In the genomic region with DNA sequence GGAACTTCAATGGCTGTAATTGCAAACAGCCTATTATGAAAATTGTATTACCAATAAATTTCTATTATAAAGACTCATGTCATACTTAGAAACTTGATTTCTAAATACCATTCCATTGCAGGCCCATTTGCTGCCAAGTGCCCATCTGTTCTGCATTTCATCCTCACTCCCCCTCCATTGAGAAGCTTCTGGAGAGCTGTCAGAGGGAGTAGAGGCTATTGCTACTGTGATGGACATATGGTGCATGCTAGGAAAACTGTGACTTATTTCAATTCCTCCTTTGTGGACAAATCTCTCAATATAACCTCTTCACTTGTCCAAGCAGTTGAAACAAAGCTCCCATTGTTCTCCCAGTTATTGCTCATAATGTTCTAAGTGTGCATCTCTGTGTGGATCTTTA, we compare ENCODE assay signal across 11 mouse cellular contexts. TPM values are rescaled to one million over a fixed set of nuclear protein-coding genes. Genes with fewer than 3 reads are reported as not detected.
DNase-seq lines count a peak whose midpoint lies in the region; ATAC-seq lines count a peak whose summit lies in the region.
"Had no signal": no experiment of that assay in that cellular context is flagged by ENCODE, and none has a peak within 500 bp of the region (broad histone marks: within the 10 kb centered on the region; RNA-seq: fewer than 3 reads in every experiment).

No protein-coding gene starts in this region.

- no peaks in the 10 kb centered on the region for H3K27me3 ChIP-seq in forebrain, embryonic 14.5 days (replicated peaks; ENCODE audit: control insufficient read depth, insufficient read depth, low read length)
- H3K27me3 ChIP-seq in forebrain, embryonic 12.5 days = no peaks in the 10 kb centered on the region
- no peaks in the 10 kb centered on the region for H3K27me3 ChIP-seq in lung, embryonic 15.5 days
- no peaks in the 10 kb centered on the region for H3K27me3 ChIP-seq in kidney, embryonic 15.5 days
- H3K27me3 ChIP-seq in midbrain, embryonic 11.5 days (ENCODE audit: control insufficient read depth, insufficient read depth, low read length) = no peaks in the 10 kb centered on the region
- H3K27me3 ChIP-seq: midbrain, embryonic 15.5 days had no signal

- DNase-seq in forebrain, embryonic 14.5 days (ENCODE audit: low spot score) = peak; percentile 36
- no peak for DNase-seq in lung, postnatal 25 days (ENCODE audit: low spot score)
- DNase-seq in cerebellum, postnatal 10 days = peak; percentile 65 to 68
- peak; percentile 33 for DNase-seq in lung, postnatal 10 days
- no peak for DNase-seq in midbrain, embryonic 11.5 days (ENCODE audit: low spot score, missing footprints)
- DNase-seq: kidney, adult 18-20 months had no signal

- no peak overlapping the region for H3K9ac ChIP-seq in forebrain, embryonic 14.5 days (ENCODE audit: low read length)
- H3K9ac ChIP-seq in forebrain, embryonic 12.5 days = no peak overlapping the region
- H3K9ac ChIP-seq in lung, embryonic 15.5 days = no peak overlapping the region
- H3K9ac ChIP-seq in kidney, embryonic 15.5 days = no peak overlapping the region
- H3K9ac ChIP-seq in midbrain, embryonic 11.5 days (ENCODE audit: low read length) = no peak overlapping the region
- H3K9ac ChIP-seq: midbrain, embryonic 15.5 days had no signal

- no peak overlapping the region for H3K4me3 ChIP-seq in forebrain, embryonic 14.5 days (ENCODE audit: low read depth, low read length)
- H3K4me3 ChIP-seq in forebrain, embryonic 12.5 days (replicated peaks) = no peak overlapping the region
- H3K4me3 ChIP-seq in lung, embryonic 15.5 days = no peak overlapping the region
- no peak overlapping the region for H3K4me3 ChIP-seq in kidney, embryonic 15.5 days (replicated peaks)
- H3K4me3 ChIP-seq in midbrain, embryonic 11.5 days (ENCODE audit: low read depth, low read length) = no peak overlapping the region
- H3K4me3 ChIP-seq: midbrain, embryonic 15.5 days had no signal

- ATAC-seq in forebrain, embryonic 14.5 days = 0 out of 2 replicates have a peak, but pooled peaks have one; percentile 34
- no peak for ATAC-seq in forebrain, embryonic 12.5 days (ENCODE audit: low FRiP score)
- ATAC-seq in lung, embryonic 15.5 days (ENCODE audit: borderline replicate concordance, extremely low read depth, low FRiP score, low TSS enrichment) = 0 out of 2 replicates have a peak, but pooled peaks have one; percentile 46
- no peak for ATAC-seq in kidney, embryonic 15.5 days (replicated peaks; ENCODE audit: low FRiP score)
- no peak for ATAC-seq in midbrain, embryonic 11.5 days (ENCODE audit: low FRiP score)
- ATAC-seq: midbrain, embryonic 15.5 days had no signal

- no peaks in the 10 kb centered on the region for H3K4me1 ChIP-seq in forebrain, embryonic 14.5 days (ENCODE audit: control insufficient read depth, insufficient read depth, low read length)
- no peaks in the 10 kb centered on the region for H3K4me1 ChIP-seq in forebrain, embryonic 12.5 days
- no peaks in the 10 kb centered on the region for H3K4me1 ChIP-seq in lung, embryonic 15.5 days
- no peaks in the 10 kb centered on the region for H3K4me1 ChIP-seq in kidney, embryonic 15.5 days
- H3K4me1 ChIP-seq in midbrain, embryonic 11.5 days (ENCODE audit: control insufficient read depth, insufficient read depth, low read length) = no peaks in the 10 kb centered on the region
- H3K4me1 ChIP-seq: midbrain, embryonic 15.5 days had no signal

- H3K9me3 ChIP-seq in forebrain, embryonic 14.5 days (replicated peaks; ENCODE audit: control insufficient read depth, low read length) = no peaks in the 10 kb centered on the region
- no peaks in the 10 kb centered on the region for H3K9me3 ChIP-seq in forebrain, embryonic 12.5 days
- no peaks in the 10 kb centered on the region for H3K9me3 ChIP-seq in lung, embryonic 15.5 days
- no peaks in the 10 kb centered on the region for H3K9me3 ChIP-seq in kidney, embryonic 15.5 days (replicated peaks)
- H3K9me3 ChIP-seq in midbrain, embryonic 11.5 days (ENCODE audit: control insufficient read depth, low read length) = no peaks in the 10 kb centered on the region
- H3K9me3 ChIP-seq: midbrain, embryonic 15.5 days had no signal

- H3K27ac ChIP-seq in forebrain, embryonic 14.5 days (ENCODE audit: low read depth, low read length) = no peak overlapping the region
- H3K27ac ChIP-seq in forebrain, embryonic 12.5 days = no peak overlapping the region
- H3K27ac ChIP-seq in lung, embryonic 15.5 days = no peak overlapping the region
- H3K27ac ChIP-seq in kidney, embryonic 15.5 days = no peak overlapping the region
- H3K27ac ChIP-seq in midbrain, embryonic 11.5 days (ENCODE audit: low read depth, low read length) = no peak overlapping the region
- H3K27ac ChIP-seq: midbrain, embryonic 15.5 days had no signal

- H3K4me2 ChIP-seq in forebrain, embryonic 14.5 days (ENCODE audit: low read length) = no peak overlapping the region
- H3K4me2 ChIP-seq in forebrain, embryonic 12.5 days = no peak overlapping the region
- H3K4me2 ChIP-seq in lung, embryonic 15.5 days = no peak overlapping the region
- H3K4me2 ChIP-seq in kidney, embryonic 15.5 days = no peak overlapping the region
- no peak overlapping the region for H3K4me2 ChIP-seq in midbrain, embryonic 11.5 days
- H3K4me2 ChIP-seq: liver, embryonic 11.5 days; midbrain, embryonic 15.5 days had no signal

- no peaks in the 10 kb centered on the region for H3K36me3 ChIP-seq in forebrain, embryonic 14.5 days (ENCODE audit: control insufficient read depth, insufficient read depth, low read length)
- no peaks in the 10 kb centered on the region for H3K36me3 ChIP-seq in forebrain, embryonic 12.5 days (replicated peaks)
- H3K36me3 ChIP-seq in lung, embryonic 15.5 days = no peaks in the 10 kb centered on the region
- no peaks in the 10 kb centered on the region for H3K36me3 ChIP-seq in kidney, embryonic 15.5 days
- H3K36me3 ChIP-seq in midbrain, embryonic 11.5 days (ENCODE audit: control insufficient read depth, insufficient read depth, low read length) = no peaks in the 10 kb centered on the region
- H3K36me3 ChIP-seq: midbrain, embryonic 15.5 days had no signal

RNA-seq across cellular contexts. Expression of a gene that starts 19.9 kb away (rescaled TPM):
- 18.6 and 22.4 TPM in 2 replicates for polyA plus RNA-seq in forebrain, embryonic 14.5 days (2014; fragmentation: Nextera tagmentation; extraction: Ambion mirVana)
- polyA plus RNA-seq in forebrain, embryonic 12.5 days (2016; fragmentation: Nextera tagmentation; extraction: Ambion mirVana) = 17.0 and 17.9 TPM in 2 replicates
- polyA plus RNA-seq in lung, embryonic 15.5 days (2015; fragmentation: Nextera tagmentation; extraction: Ambion mirVana) = 16.6 and 18.4 TPM in 2 replicates
- 17.7 and 18.3 TPM in 2 replicates for polyA plus RNA-seq in kidney, embryonic 15.5 days (2015; fragmentation: Nextera tagmentation; extraction: Ambion mirVana)
- polyA plus RNA-seq in midbrain, embryonic 11.5 days (2014; fragmentation: Nextera tagmentation; extraction: Ambion mirVana) = 12.4 and 15.5 TPM in 2 replicates

RNA-seq across cellular contexts. Expression of a gene that starts 23.6 kb away (rescaled TPM):
- 55.2 and 70.1 TPM in 2 replicates for polyA plus RNA-seq in forebrain, embryonic 14.5 days (2014; fragmentation: Nextera tagmentation; extraction: Ambion mirVana)
- 128 and 130 TPM in 2 replicates for polyA plus RNA-seq in forebrain, embryonic 12.5 days (2016; fragmentation: Nextera tagmentation; extraction: Ambion mirVana)
- polyA plus RNA-seq in lung, embryonic 15.5 days (2015; fragmentation: Nextera tagmentation; extraction: Ambion mirVana) = 84.9 and 85.0 TPM in 2 replicates
- polyA plus RNA-seq in kidney, embryonic 15.5 days (2015; fragmentation: Nextera tagmentation; extraction: Ambion mirVana) = 100 and 104 TPM in 2 replicates
- 89.1 and 94.7 TPM in 2 replicates for polyA plus RNA-seq in midbrain, embryonic 11.5 days (2014; fragmentation: Nextera tagmentation; extraction: Ambion mirVana)

Comparison
In these comparisons a context has a peak if more than half of its experiments do, and no peak if none do; other contexts are left out.
1. ATAC-seq: peak in forebrain, embryonic 14.5 days (single experiment) and lung, embryonic 15.5 days (single experiment); none in forebrain, embryonic 12.5 days (single experiment), kidney, embryonic 15.5 days (single experiment) and midbrain, embryonic 11.5 days (single experiment).
2. DNase-seq: peak in forebrain, embryonic 14.5 days (single experiment), cerebellum, postnatal 10 days (2 of 2) and lung, postnatal 10 days (single experiment); none in lung, postnatal 25 days (single experiment) and midbrain, embryonic 11.5 days (single experiment).